Mouse (Mus musculus) kidney, embryonic 14.5 days (tissue): ENCODE data around the gene Cdh13. TPM values are rescaled to one million over a fixed set of nuclear protein-coding genes. Genes with fewer than 3 reads are reported as not detected.
"Not testable (repeated sequence)": the region's sequence is repeated elsewhere in the genome, so short reads cannot be mapped to it uniquely, and the experiment has no call there.

ENCODE experiments used
- ATAC-seq: fragments of 200-750 bp; cut with Nextera tagmentation; 2 replicates; pipeline ENCODE4 v1.8.0; 2017; ENCODE audit warnings: moderate number of reproducible peaks, mild to moderate bottlenecking, moderate TSS enrichment, moderate library complexity; ENCODE audit not compliant: low FRiP score, low TSS enrichment
- H3K27ac ChIP-seq: fragments of 300-500 bp; sonication (generic); 2 replicates; pipeline ENCODE4 v1.5.1; 2014; ENCODE audit warnings: low read depth, mild to moderate bottlenecking, low read length, moderate library complexity, mixed read lengths
- H3K27me3 ChIP-seq: fragments of 300-500 bp; sonication (generic); 2 replicates; pipeline ENCODE4 v1.6.1; 2014; ENCODE audit warnings: mild to moderate bottlenecking, low read length; ENCODE audit not compliant: control insufficient read depth, insufficient read depth
- H3K36me3 ChIP-seq: fragments of 300-500 bp; sonication (generic); 2 replicates; pipeline ENCODE4 v1.6.1; 2014; ENCODE audit warnings: low read length, mixed read lengths; ENCODE audit not compliant: control insufficient read depth, insufficient read depth
- H3K4me1 ChIP-seq: fragments of 300-500 bp; sonication (generic); 2 replicates; pipeline ENCODE4 v1.6.1; 2014; ENCODE audit warnings: low read length, mixed read lengths; ENCODE audit not compliant: control insufficient read depth, insufficient read depth
- H3K4me2 ChIP-seq: fragments of 300-500 bp; sonication (generic); replicated peaks from 2 replicates; pipeline ENCODE4 v1.6.1; 2014; ENCODE audit warnings: low read depth, mild to moderate bottlenecking, low read length
- H3K4me3 ChIP-seq: fragments of 300-500 bp; sonication (generic); 2 replicates; pipeline ENCODE4 v1.5.1; 2014; ENCODE audit warnings: mild to moderate bottlenecking, low read length
- H3K9ac ChIP-seq: fragments of 300-500 bp; sonication (generic); 2 replicates; pipeline ENCODE4 v1.6.1; 2014; ENCODE audit warnings: low read depth, mild to moderate bottlenecking, low read length, moderate library complexity
- H3K9me3 ChIP-seq: fragments of 300-500 bp; sonication (generic); 2 replicates; pipeline ENCODE4 v1.6.1; 2016; ENCODE audit warnings: low read length; ENCODE audit not compliant: control insufficient read depth
- WGBS: fragments of 180-500 bp; shearing (Covaris S2); extraction: QIAGEN DNeasy Blood & Tissue Kit; methylation state at CpG from one replicate; pipeline ENCODE4 v1.1.7; 2014; 5-methylcytosine and 5-hydroxymethylcytosine counted together
- polyA plus RNA-seq: library from polyadenylated mRNA; unstranded; fragments of >200 nt; fragmentation: Nextera tagmentation; extraction: Ambion mirVana; gene quantifications from 2 replicates; pipeline ENCODE4 v1.2.1, GENCODE M21; 2014

The Cdh13 gene
- polyA plus RNA-seq, 1 experiment from 2014 or later = 3.1 TPM

- 88% methylated on average over 7 of the region's 7 CpGs for WGBS
- no peak for ATAC-seq
- Histone ChIP-seq H3K27ac (no peak overlapping the region), H3K4me1 (no peaks in the 10 kb centered on the region), H3K9me3 (no peaks in the 10 kb centered on the region), H3K27me3 (no peaks in the 10 kb centered on the region), H3K9ac (no peak overlapping the region), H3K4me3 (no peak overlapping the region), H3K4me2 (no peak overlapping the region), H3K36me3 (no peaks in the 10 kb centered on the region)
Observed at GRCm38 (mm10) chr8:118754119-118754518, 470.6 kb downstream of the Cdh13 start.

GRCm38 (mm10) chr8:118777507-118777906 is 494.0 kb downstream of the Cdh13 start:
- WGBS = 88% methylated on average over 6 of the region's 6 CpGs
- not testable (repeated sequence) for H3K4me1 ChIP-seq, H3K4me2 ChIP-seq, H3K9me3 ChIP-seq, ATAC-seq, H3K27ac ChIP-seq, H3K4me3 ChIP-seq, H3K27me3 ChIP-seq, H3K36me3 ChIP-seq, H3K9ac ChIP-seq

GRCm38 (mm10) chr8:118778374-118778773 is 494.8 kb downstream of the Cdh13 start:
- no peaks in the 10 kb centered on the region for H3K9me3 ChIP-seq
- H3K4me2 ChIP-seq = no peak overlapping the region
- no peaks in the 10 kb centered on the region for H3K4me1 ChIP-seq
- 71% methylated on average over 1 of the region's 1 CpGs for WGBS
- no peak for ATAC-seq
- no peak overlapping the region for H3K4me3 ChIP-seq
- no peak overlapping the region for H3K9ac ChIP-seq
- H3K36me3 ChIP-seq = no peaks in the 10 kb centered on the region
- no peaks in the 10 kb centered on the region for H3K27me3 ChIP-seq
- H3K27ac ChIP-seq = no peak overlapping the region

- ATAC-seq = no peak
- Histone ChIP-seq H3K9me3 (no peaks in the 10 kb centered on the region), H3K27me3 (no peaks in the 10 kb centered on the region), H3K4me2 (no peak overlapping the region), H3K4me3 (no peak overlapping the region), H3K4me1 (no peaks in the 10 kb centered on the region), H3K27ac (no peak overlapping the region), H3K9ac (no peak overlapping the region), H3K36me3 (no peaks in the 10 kb centered on the region)
- WGBS = 85% methylated on average over 13 of the region's 13 CpGs
Observed at GRCm38 (mm10) chr8:118785646-118786045, 502.1 kb downstream of the Cdh13 start.

GRCm38 (mm10) chr8:118789649-118790048 is 506.1 kb downstream of the Cdh13 start:
- Histone ChIP-seq H3K9me3 (no peaks in the 10 kb centered on the region), H3K36me3 (no peaks in the 10 kb centered on the region), H3K4me2 (no peak overlapping the region), H3K9ac (no peak overlapping the region), H3K27ac (no peak overlapping the region), H3K4me1 (no peaks in the 10 kb centered on the region), H3K4me3 (no peak overlapping the region), H3K27me3 (no peaks in the 10 kb centered on the region)
- WGBS = 86% methylated on average over 7 of the region's 7 CpGs
- no peak for ATAC-seq

GRCm38 (mm10) chr8:118794886-118795285 is 511.4 kb downstream of the Cdh13 start:
- Histone ChIP-seq H3K36me3 (no peaks in the 10 kb centered on the region), H3K27ac (no peak overlapping the region), H3K9me3 (no peaks in the 10 kb centered on the region), H3K4me3 (no peak overlapping the region), H3K4me2 (no peak overlapping the region), H3K9ac (no peak overlapping the region), H3K4me1 (no peaks in the 10 kb centered on the region), H3K27me3 (no peaks in the 10 kb centered on the region)
- no peak for ATAC-seq
- 82% methylated on average over 9 of the region's 9 CpGs for WGBS

GRCm38 (mm10) chr8:118796491-118796890 is 513.0 kb downstream of the Cdh13 start:
- ATAC-seq = no peak
- no peak overlapping the region for H3K4me2 ChIP-seq
- no peaks in the 10 kb centered on the region for H3K4me1 ChIP-seq
- 49% methylated on average over 7 of the region's 7 CpGs for WGBS
- no peak overlapping the region for H3K4me3 ChIP-seq
- peaks cover 4% of the 10 kb centered on the region for H3K9me3 ChIP-seq
- H3K27me3 ChIP-seq = no peaks in the 10 kb centered on the region
- no peaks in the 10 kb centered on the region for H3K36me3 ChIP-seq
- no peak overlapping the region for H3K9ac ChIP-seq
- no peak overlapping the region for H3K27ac ChIP-seq

- no peaks in the 10 kb centered on the region for H3K27me3 ChIP-seq
- no peak overlapping the region for H3K9ac ChIP-seq
- no peak overlapping the region for H3K27ac ChIP-seq
- no peak overlapping the region for H3K4me2 ChIP-seq
- no peaks in the 10 kb centered on the region for H3K36me3 ChIP-seq
- H3K4me1 ChIP-seq = no peaks in the 10 kb centered on the region
- WGBS = 83% methylated on average over 3 of the region's 3 CpGs
- no peak for ATAC-seq
- H3K9me3 ChIP-seq = peaks cover 4% of the 10 kb centered on the region
- no peak overlapping the region for H3K4me3 ChIP-seq
Observed at GRCm38 (mm10) chr8:118797127-118797526, 513.6 kb downstream of the Cdh13 start.

- Histone ChIP-seq H3K9me3 (peaks cover 4% of the 10 kb centered on the region), H3K9ac (no peak overlapping the region), H3K36me3 (no peaks in the 10 kb centered on the region), H3K4me3 (no peak overlapping the region), H3K27me3 (no peaks in the 10 kb centered on the region), H3K27ac (no peak overlapping the region), H3K4me2 (no peak overlapping the region), H3K4me1 (no peaks in the 10 kb centered on the region)
- no peak for ATAC-seq
- 72% methylated on average over 4 of the region's 4 CpGs for WGBS
Observed at GRCm38 (mm10) chr8:118803168-118803567, 519.6 kb downstream of the Cdh13 start.

GRCm38 (mm10) chr8:118809660-118810059 is 526.1 kb downstream of the Cdh13 start:
- no peak for ATAC-seq
- Histone ChIP-seq H3K9ac (no peak overlapping the region), H3K4me1 (no peaks in the 10 kb centered on the region), H3K9me3 (no peaks in the 10 kb centered on the region), H3K27me3 (no peaks in the 10 kb centered on the region), H3K27ac (no peak overlapping the region), H3K36me3 (no peaks in the 10 kb centered on the region), H3K4me3 (no peak overlapping the region), H3K4me2 (no peak overlapping the region)
- WGBS = 80% methylated on average over 6 of the region's 6 CpGs
